Mouse (Mus musculus) left cerebral cortex, postnatal 10 days (tissue): ENCODE data around the gene Borcs6. TPM values are rescaled to one million over a fixed set of nuclear protein-coding genes. Genes with fewer than 3 reads are reported as not detected.
"Not testable (repeated sequence)": the region's sequence is repeated elsewhere in the genome, so short reads cannot be mapped to it uniquely, and the experiment has no call there.

Source experiments
- DNase-seq, 2 experiments: peaks; one replicate each; pipeline ENCODE4 v3.0.0; 2021 to 2022; ENCODE audit warnings: low spot score in 2 of 2, mixed read lengths in 1 of 2; ENCODE audit errors: extremely low spot score in 1 of 2
- intact Hi-C: fragments of 180-260 bp; cut with DNase I; formaldehyde crosslinking; loops from one replicate; pipeline ENCODE4 v1.15.1; 2025
- total RNA-seq, 2 experiments: library from RNA; stranded (reverse); gene quantifications; 2 replicates each; pipeline ENCODE4 v1.2.3; 2021

The Borcs6 gene
- 10 to 100 TPM; 21.9 to 25.5 TPM for total RNA-seq

DNA sequence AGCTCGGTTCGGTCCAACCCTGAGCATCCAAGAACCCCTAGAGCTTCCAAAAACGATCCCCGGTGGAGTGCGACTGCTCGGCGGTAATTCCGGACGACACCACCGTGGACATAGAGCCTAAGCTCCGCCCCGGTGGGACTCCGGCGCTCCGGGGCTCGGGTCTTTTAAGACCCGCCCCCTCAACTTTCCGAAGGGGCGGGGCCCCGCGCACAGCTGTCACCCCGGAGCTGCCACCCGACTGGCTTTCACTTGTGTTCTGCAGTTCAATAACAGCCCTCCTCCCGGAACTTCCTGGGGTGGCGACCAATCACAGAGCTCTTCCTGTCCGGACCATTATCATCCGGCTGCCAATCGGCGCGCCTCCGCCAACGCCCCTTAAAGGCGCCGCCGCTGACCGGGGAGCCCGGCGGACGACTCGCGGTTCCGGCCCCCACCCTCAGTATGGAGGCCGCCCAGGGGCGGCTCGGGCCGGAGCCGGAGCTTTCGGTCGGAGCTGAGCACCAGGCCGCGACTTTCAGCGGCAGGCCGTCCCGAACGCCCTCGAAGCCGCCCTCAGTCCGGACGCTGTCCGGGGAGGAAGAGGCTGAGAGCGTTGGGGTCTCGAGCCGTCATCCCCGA, at the start of gene Borcs6:
Gene Borcs6, plus strand, starts transcription at position 361 of the 618 bp plus-strand sequence.
- intact Hi-C loops, result no loop called here
- peak; percentile 97 for DNase-seq

DNA sequence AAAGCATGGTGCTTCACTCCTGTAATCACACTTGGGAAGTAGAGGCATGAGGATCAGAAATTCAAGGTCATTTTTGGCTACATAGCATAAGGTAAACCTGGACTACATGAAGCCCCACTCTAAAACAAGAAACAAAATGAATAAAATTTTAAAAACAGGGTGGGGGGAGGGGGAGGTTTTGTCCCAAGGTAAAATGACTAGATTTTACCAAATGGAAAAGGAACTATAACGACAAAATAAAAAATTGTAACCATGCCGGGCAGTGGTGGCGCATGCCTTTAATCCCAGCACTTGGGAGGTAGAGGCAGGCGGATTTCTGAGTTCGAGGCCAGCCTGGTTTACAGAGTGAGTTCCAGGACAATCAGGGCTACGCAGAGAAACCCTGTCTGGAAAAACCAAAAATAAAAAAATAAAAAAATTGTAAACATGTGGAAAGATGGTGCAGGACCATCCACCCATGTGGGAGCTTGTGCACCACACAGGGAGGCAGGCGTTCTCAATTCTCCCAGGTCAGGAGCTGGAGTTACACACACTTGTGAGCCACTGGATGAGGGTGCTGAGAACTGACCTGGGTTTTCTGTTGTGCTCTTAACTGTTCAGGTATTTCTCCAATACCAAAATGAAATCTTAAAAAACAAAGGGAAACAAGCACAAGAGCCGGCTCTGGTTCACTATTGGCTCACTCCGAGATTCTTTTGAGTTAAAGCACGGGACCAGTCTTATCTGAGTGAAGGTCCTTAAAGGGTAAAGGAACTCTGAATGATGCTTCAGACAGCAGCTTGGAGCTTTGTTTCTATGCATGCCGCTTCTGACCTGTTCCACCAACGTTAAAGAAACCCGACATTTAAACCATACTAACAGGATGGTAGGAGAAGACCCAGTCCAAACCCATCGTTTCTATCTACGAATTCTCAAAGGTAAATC, 48.9 kb upstream of the Borcs6 start:
- intact Hi-C loops, result no loop called here
- DNase-seq, result no peak

DNA sequence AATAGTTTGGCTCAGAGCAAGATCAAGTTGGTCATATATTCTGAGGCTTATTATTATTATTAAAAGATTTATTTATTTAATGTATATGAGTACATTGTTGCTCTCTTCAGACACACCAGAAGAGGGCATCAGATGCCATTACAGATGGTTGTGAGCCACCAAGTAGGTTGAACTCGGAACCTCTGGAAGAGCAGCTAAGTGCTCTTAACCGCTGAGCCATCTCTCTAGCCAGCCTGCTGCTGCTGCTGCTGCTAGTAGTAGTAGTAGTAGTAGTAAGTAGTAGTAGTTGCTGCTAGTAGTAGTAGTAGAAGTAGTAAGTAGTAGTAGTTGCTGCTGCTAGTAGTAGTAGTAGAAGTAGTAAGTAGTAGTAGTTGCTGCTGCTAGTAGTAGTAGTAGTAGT, 48.1 kb upstream of the Borcs6 start:
- intact Hi-C loops, DNase-seq: not testable (repeated sequence)

DNA sequence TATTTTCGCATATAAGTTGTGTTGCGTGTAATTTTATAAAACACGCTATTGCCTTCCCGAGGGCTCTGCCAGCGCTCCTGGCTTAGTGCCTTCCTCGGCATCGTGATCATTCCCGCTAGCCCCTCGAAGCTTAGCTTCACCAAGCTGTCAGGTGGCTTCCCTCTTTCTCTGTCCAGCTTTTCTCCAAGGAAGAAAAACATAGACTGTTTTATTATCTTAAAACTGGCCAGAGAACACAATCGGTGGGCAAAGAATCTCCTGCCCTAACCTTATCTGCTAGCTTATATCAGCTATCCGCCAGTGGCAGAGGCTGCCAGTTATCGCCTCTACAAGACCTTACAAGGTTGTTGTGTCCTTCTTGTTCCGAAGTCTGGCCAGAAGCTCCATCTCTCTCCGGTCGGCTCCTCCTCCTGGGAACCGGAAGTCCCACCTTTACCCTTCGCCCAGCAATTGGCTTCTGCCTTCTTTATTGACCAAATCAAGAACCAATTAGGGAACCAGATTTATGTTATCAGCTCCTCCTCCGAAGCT, 47.4 kb upstream of the Borcs6 start:
- intact Hi-C loops, result no loop called here

DNA sequence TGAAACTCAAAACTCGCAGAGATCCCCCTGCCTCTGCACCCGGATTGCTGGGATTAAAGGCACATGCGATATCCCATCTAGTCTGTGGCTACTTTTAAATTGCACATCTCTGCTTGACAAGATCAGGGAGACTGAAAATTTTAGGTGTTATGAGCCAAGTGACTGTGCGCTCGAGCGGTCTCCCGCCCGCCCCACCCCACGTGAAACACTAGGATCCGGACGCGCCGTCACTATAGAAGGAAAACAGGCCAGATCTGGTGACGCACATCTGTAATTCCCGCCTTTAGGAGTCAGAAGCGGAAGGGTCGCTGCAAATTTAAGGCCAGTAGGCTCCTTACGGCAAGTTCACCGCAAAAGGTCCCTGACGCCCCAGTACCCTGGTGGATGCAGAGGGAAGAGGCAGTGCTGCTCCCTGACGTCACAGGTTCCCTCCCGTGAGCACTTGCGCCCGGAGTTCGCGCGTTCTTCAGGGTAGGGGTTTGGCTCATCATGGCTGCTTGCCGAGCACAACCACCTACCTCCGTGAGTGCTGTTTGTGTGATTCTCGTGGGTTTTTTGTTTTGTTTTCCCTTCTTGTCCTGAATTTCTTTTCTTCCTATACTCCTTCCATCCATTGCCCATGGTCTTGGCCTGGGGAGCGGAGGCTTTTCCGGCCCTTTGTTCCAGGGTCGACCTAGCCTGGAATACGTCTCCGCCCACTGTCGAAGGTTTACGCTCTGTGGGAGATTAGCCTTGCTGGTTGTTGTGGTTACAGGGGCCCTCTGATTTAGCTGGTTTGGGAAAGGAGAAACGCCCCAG, 43.7 kb upstream of the Borcs6 start, which contains the start of gene Ctc1:
Gene Ctc1, plus strand, starts transcription at position 268 of the 798 bp plus-strand sequence.
- DNase-seq, result peak; percentile 87 to 94
- intact Hi-C loops, result no loop called here

More for the DNA sequence above, 47.4 kb upstream of the Borcs6 start:
- peak; percentile 91 to 92 for DNase-seq

- DNase-seq, result no peak
- intact Hi-C loops, result no loop called here
These were observed 42.8 kb upstream of the Borcs6 start for GRCm38 (mm10) chr11:69016755-69017154.

- DNase-seq, result no peak
- intact Hi-C loops, result no loop called here
These were observed 38.8 kb upstream of the Borcs6 start for GRCm38 (mm10) chr11:69020691-69021090.

DNA sequence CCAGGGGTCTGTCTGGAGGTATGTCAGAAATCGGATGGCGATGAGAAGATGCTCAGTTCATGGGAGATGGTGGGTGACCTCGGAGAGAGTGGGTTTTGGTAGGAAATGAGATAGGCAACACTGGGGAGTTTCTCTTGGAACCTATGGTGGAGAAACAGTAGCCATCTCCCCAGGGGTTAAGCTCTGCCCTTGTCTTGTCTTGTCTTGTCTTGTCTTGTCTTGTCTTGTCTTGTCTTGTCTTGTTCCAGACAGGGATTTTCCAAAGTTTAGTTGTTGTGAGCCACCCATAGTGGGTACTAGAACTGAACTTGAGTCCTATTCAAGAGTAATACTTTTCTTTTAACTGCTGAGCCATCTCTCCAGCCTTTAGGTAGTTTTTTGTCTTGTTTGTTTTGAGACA, 33.0 kb upstream of the Borcs6 start:
- intact Hi-C loops, result no loop called here
- DNase-seq, result no peak

GRCm38 (mm10) chr11:69028805-69029204, 30.7 kb upstream of the Borcs6 start:
- intact Hi-C loops, result no loop called here
- no peak for DNase-seq

DNA sequence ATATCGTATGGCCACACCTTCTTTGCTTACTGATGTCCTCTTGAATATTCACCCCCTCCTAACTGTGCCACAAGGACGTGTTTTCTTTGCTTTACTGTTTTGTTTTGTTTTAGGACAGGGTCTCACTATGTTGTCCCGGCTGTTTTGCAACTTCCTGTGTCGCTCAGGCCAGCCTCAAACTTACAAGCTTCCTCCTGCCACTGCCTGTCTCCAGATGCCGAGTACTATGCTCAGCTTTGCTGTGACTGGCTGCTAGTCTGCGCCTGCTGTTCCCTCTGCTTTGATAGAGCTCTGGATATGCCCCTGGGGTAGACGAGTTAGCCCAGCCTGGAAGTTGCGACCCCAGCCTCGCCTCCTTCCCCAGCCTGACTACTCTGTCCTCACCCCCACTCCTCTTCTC, 26.0 kb upstream of the Borcs6 start:
- no peak for DNase-seq

DNA sequence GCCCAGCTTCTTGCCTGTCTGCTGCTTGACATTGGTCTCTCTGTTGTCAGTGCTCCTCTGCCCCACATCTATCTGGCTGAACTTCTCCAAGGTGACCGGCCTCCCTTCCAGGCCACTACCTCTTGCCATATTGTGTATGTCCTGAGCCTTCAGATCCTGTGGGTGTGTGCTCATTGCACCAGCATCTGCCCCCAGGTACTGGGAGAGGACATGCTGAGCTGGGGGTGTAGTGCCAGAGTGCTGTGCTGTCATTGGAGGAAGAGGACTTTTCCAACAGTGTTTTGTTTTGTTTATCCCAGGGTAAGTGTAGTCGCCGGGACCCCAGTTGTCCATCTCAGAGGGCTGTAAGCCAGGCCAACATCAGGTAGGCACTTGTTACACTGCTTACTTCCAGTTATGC, 24.9 kb upstream of the Borcs6 start:
- intact Hi-C loops, result no loop called here

More for the DNA sequence above, 26.0 kb upstream of the Borcs6 start:
- intact Hi-C loops, result no loop called here

DNA sequence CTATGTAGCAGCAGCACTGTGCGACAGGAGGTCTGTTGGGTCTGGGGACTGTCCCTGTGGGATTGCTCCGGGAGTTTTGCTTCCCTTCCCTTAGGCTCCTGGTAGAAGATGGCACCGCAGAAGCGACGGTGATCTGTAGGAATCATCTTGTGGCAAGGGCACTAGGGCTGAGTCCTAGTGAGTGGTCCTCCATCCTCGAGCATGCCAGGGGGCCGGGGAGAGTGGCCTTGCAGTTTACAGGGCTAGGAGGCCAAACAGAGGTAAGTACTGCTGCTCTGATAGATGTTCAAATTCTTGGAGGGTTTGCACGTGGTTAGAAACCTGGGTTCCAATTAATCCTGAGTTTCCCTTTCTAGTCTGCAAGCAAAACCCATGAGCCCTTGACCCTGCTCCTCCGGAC, 24.1 kb upstream of the Borcs6 start:
- DNase-seq, result no peak
- intact Hi-C loops, result no loop called here

More for the DNA sequence above, 24.9 kb upstream of the Borcs6 start:
- no peak for DNase-seq

DNA sequence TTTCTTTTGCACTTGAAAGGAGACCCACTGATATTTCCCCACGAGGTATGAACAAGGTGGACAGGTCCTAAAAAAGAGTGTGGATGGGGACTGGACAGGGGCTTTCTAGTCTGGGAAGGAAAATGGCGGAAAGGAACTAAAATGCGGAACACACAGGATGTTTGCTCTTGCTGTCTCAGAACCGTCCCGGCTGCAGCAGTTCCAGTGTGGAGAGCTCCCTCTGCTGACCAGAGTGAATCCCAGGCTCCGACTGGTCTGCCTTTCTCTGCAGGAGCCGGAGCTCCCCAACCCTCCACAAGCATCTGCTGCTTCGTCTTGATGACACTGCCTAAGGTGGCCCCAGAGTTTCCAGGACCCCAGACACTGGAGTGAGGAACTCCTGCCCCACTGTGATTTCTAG, 23.7 kb upstream of the Borcs6 start:
- intact Hi-C loops, result no loop called here
- peak; percentile 92 to 93 for DNase-seq

DNA sequence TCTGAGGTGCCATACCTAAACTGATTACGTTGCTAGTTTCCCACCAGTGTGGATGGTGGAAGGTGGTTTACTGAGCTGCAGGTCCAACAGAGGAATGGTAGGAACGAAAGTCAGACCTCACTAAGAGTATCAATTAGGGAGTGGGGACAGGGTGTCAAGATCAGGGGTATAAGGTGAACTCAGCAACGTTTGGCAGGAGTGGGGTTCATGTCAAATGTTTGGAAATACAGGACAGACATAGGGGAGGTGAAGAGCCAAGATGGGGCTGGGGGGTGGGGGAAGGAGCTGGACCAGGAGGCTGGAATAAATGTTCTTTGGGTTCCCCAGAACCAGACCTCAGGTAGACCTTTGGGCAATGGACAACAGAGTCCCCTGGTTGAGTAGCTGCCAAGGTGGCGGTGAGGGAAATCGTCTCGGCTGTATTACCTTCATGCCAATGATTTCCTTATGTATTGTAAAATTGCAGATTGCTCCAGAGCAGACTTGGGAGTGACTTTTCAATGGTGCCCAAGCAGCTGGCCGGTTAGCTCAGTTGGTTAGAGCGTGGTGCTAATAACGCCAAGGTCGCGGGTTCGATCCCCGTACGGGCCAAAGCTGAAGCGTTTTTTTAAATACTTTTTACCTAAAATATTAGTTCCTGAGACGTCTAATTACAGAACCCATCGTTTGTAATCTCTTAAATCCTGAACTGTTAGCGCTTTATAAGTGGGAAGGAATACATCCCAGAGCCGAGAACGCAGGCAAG, 22.9 kb upstream of the Borcs6 start:
- DNase-seq, result peak; percentile 74 to 82
- intact Hi-C loops, result no loop called here

GRCm38 (mm10) chr11:69037231-69038061, 22.1 kb upstream of the Borcs6 start:
- peak; percentile 73 to 83 for DNase-seq
- intact Hi-C loops, result no loop called here

- intact Hi-C loops, result no loop called here
- no peak for DNase-seq
These were observed 21.3 kb upstream of the Borcs6 start for GRCm38 (mm10) chr11:69038173-69038572.

- intact Hi-C loops, result no loop called here
- peak; percentile 78 to 92 for DNase-seq
These were observed 13.8 kb upstream of the Borcs6 start, which contains the start of gene Aurkb for GRCm38 (mm10) chr11:69045531-69046394. Gene Aurkb, plus strand, starts transcription at chr11:69045647.
